Mouse (Mus musculus) ovary, adult 10 weeks (tissue): ENCODE measurements around the gene Fam114a1. TPM values are rescaled to one million over a fixed set of nuclear protein-coding genes. Genes with fewer than 3 reads are reported as not detected.

Experiments
- polyA plus RNA-seq: library from polyadenylated mRNA; stranded (reverse); fragments of 350-450 nt; fragmentation: Illumina TruSeq; extraction: RNeasy Lipid Tissue Mini Kit (QIAGEN cat#74804); gene quantifications from one replicate; pipeline ENCODE4 v1.2.3, GENCODE M21; 2014

Gene Fam114a1
- 54.1 TPM for polyA plus RNA-seq

GRCm38 (mm10) chr5:64969861-64970771, at the start of gene Fam114a1:
Gene Fam114a1 (plus strand): TSS chr5:64970071.

GRCm38 (mm10) chr5:64959843-64960230, 10.0 kb upstream of the Fam114a1 start, which contains the start of gene Tlr6:
Gene Tlr6 (minus strand): TSS chr5:64960097.

Other genes starting within 250 kb of the Fam114a1 start
- gene Klf3, start 166.7 kb upstream of the Fam114a1 start, polyA plus RNA-seq = 110 TPM
- 7.0 TPM for gene Tlr1, start 36.5 kb upstream of the Fam114a1 start, polyA plus RNA-seq
- gene Tlr6, start 10.0 kb upstream of the Fam114a1 start, polyA plus RNA-seq = 2.7 TPM
- gene Tmem156, start 122.1 kb downstream of the Fam114a1 start, polyA plus RNA-seq = 0.60 TPM
- gene Klhl5, start 137.5 kb downstream of the Fam114a1 start, polyA plus RNA-seq = 102 TPM
- 26.2 TPM for gene Wdr19, start 229.6 kb downstream of the Fam114a1 start, polyA plus RNA-seq